Mouse (Mus musculus) thymus, adult 2 months (tissue): ENCODE measurements around the gene Ap1s1. TPM values are rescaled to one million over a fixed set of nuclear protein-coding genes. Genes with fewer than 3 reads are reported as not detected.

Experiments
- DNase-seq: peaks from one replicate; pipeline ENCODE4 v3.0.0; 2021
- H3K27ac ChIP-seq: fragments of 200-500 bp; 2 replicates; pipeline ENCODE4 v1.5.1; 2012; ENCODE audit warnings: low read length, control low read depth; ENCODE audit not compliant: control insufficient read depth, insufficient read depth
- H3K27me3 ChIP-seq: fragments of 200-500 bp; 2 replicates; pipeline ENCODE4 v1.6.1; 2012; ENCODE audit warnings: mild to moderate bottlenecking, low read length, moderate library complexity, mixed read lengths; ENCODE audit not compliant: control insufficient read depth, insufficient read depth
- H3K36me3 ChIP-seq: fragments of 200-500 bp; 2 replicates; pipeline ENCODE4 v1.6.1; 2012; ENCODE audit warnings: mild to moderate bottlenecking, low read length, moderate library complexity; ENCODE audit not compliant: control insufficient read depth, insufficient read depth
- H3K4me1 ChIP-seq: fragments of 200-500 bp; replicated peaks from 2 replicates; pipeline ENCODE4 v1.6.1; 2012; ENCODE audit warnings: low read length; ENCODE audit not compliant: control insufficient read depth, insufficient read depth
- H3K4me3 ChIP-seq: fragments of 200-500 bp; 2 replicates; pipeline ENCODE4 v1.5.1; 2012; ENCODE audit warnings: mild to moderate bottlenecking, low read length, control low read depth, moderate library complexity; ENCODE audit not compliant: control insufficient read depth, insufficient read depth
- CTCF ChIP-seq: fragments of 200-500 bp; IDR thresholded peaks from 2 replicates; pipeline ENCODE4 v1.5.1; 2012; ENCODE audit warnings: mild to moderate bottlenecking, control low read depth, low read length, moderate library complexity, borderline replicate concordance; ENCODE audit not compliant: control insufficient read depth, poor library complexity, insufficient read depth; ENCODE audit errors: extremely low read depth
- POLR2A ChIP-seq: fragments of 200-500 bp; IDR thresholded peaks from 2 replicates; pipeline ENCODE4 v1.6.1; 2012; ENCODE audit warnings: mild to moderate bottlenecking, low read length, control low read depth, moderate library complexity; ENCODE audit not compliant: control insufficient read depth, poor library complexity, insufficient read depth; ENCODE audit errors: extremely low read depth
- WGBS: fragments of 180-500 bp; shearing (Covaris S2); methylation state at CpG from one replicate; pipeline ENCODE4 v1.1.7; 2018; 5-methylcytosine and 5-hydroxymethylcytosine counted together
- polyA plus RNA-seq: library from polyadenylated mRNA; depleted of rRNA; stranded (reverse); fragments of >200 nt; gene quantifications from 2 replicates; pipeline ENCODE4 v1.2.3, GENCODE M21; 2012

The Ap1s1 gene
- polyA plus RNA-seq, 1 experiment: 44.1 TPM

GRCm38 (mm10) chr5:137009988-137010387, 35.9 kb downstream of the Ap1s1 start:
- no peak overlapping the region for H3K4me3 ChIP-seq
- H3K27ac ChIP-seq: no peak overlapping the region
- no peak for TF ChIP-seq CTCF
- TF ChIP-seq POLR2A: no peak
- no peaks in the 10 kb centered on the region for H3K4me1 ChIP-seq
- 21% methylated on average over 3 of the region's 3 CpGs for WGBS
- H3K27me3 ChIP-seq: no peaks in the 10 kb centered on the region
- peak; percentile 42 for DNase-seq
- no peaks in the 10 kb centered on the region for H3K36me3 ChIP-seq

- no peak overlapping the region for H3K4me3 ChIP-seq
- no peaks in the 10 kb centered on the region for H3K36me3 ChIP-seq
- DNase-seq: no peak
- no peaks in the 10 kb centered on the region for H3K27me3 ChIP-seq
- no peaks in the 10 kb centered on the region for H3K4me1 ChIP-seq
- H3K27ac ChIP-seq: no peak overlapping the region
- no peak for TF ChIP-seq CTCF
- no peak for TF ChIP-seq POLR2A
- WGBS: 54% methylated on average over 8 of the region's 8 CpGs
Measured at GRCm38 (mm10) chr5:137007276-137007675, 38.7 kb downstream of the Ap1s1 start.

GRCm38 (mm10) chr5:137000612-137001011, 45.3 kb downstream of the Ap1s1 start:
- no peak for TF ChIP-seq CTCF
- no peak for TF ChIP-seq POLR2A
- DNase-seq: no peak
- no peaks in the 10 kb centered on the region for H3K27me3 ChIP-seq
- no peaks in the 10 kb centered on the region for H3K36me3 ChIP-seq
- no peaks in the 10 kb centered on the region for H3K4me1 ChIP-seq
- 100% methylated on average over 2 of the region's 2 CpGs for WGBS
- H3K27ac ChIP-seq: no peak overlapping the region
- no peak overlapping the region for H3K4me3 ChIP-seq

- 84% methylated on average over 5 of the region's 5 CpGs for WGBS
- TF ChIP-seq CTCF: no peak
- TF ChIP-seq POLR2A: no peak
- H3K27ac ChIP-seq: no peak overlapping the region
Measured at GRCm38 (mm10) chr5:136999449-136999848, 46.5 kb downstream of the Ap1s1 start.

GRCm38 (mm10) chr5:136989801-136990200, 56.1 kb downstream of the Ap1s1 start:
- Histone ChIP-seq H3K27me3 (no peaks in the 10 kb centered on the region), H3K27ac (no peak overlapping the region), H3K4me1 (peaks cover 14% of the 10 kb centered on the region), H3K4me3 (no peak overlapping the region), H3K36me3 (no peaks in the 10 kb centered on the region)
- no peak for TF ChIP-seq CTCF
- no peak for TF ChIP-seq POLR2A
- WGBS: 98% methylated on average over 6 of the region's 6 CpGs
- no peak for DNase-seq

More at GRCm38 (mm10) chr5:136999449-136999848, 46.5 kb downstream of the Ap1s1 start:
- Histone ChIP-seq H3K27me3 (no peaks in the 10 kb centered on the region), H3K4me1 (no peaks in the 10 kb centered on the region), H3K4me3 (no peak overlapping the region), H3K36me3 (no peaks in the 10 kb centered on the region)
- no peak for DNase-seq

- Histone ChIP-seq H3K27ac (no peak overlapping the region), H3K36me3 (no peaks in the 10 kb centered on the region), H3K4me3 (no peak overlapping the region), H3K27me3 (no peaks in the 10 kb centered on the region), H3K4me1 (peaks cover 14% of the 10 kb centered on the region)
- WGBS: 51% methylated on average over 7 of the region's 7 CpGs
- TF ChIP-seq POLR2A (no peak), CTCF (no peak)
- DNase-seq: no peak
Measured at GRCm38 (mm10) chr5:136988420-136988819, 57.5 kb downstream of the Ap1s1 start.

GRCm38 (mm10) chr5:136987934-136988271, 58.0 kb downstream of the Ap1s1 start, which contains the start of gene Znhit1:
Znhit1 (minus strand) TSS chr5:136988021.
- Histone ChIP-seq H3K27me3 (no peaks in the 10 kb centered on the region), H3K27ac (no peak within 1 kb of the TSS), H3K36me3 (no peaks in the 10 kb centered on the region), H3K4me3 (peak within 1 kb of the TSS; percentile 82), H3K4me1 (peaks cover 14% of the 10 kb centered on the region)
- WGBS: 4% methylated on average over 12 of the region's 12 CpGs
- no peak for DNase-seq
- TF ChIP-seq POLR2A (no peak), CTCF (no peak)
